Mouse (Mus musculus) MEL (cell line): ENCODE data around the gene Slc25a29. TPM values are rescaled to one million over a fixed set of nuclear protein-coding genes. Genes with fewer than 3 reads are reported as not detected.

ENCODE experiments used
- DNase-seq: peaks from one replicate; pipeline ENCODE4 v3.0.0; 2011; ENCODE audit warnings: low read depth, low spot score
- H3K27ac ChIP-seq: 2 replicates; pipeline ENCODE4 v1.5.1; 2012; ENCODE audit warnings: low read depth, mild to moderate bottlenecking, control low read depth, low read length, moderate library complexity; ENCODE audit not compliant: control insufficient read depth
- H3K27me3 ChIP-seq, 2 experiments: fragments of 150-350 bp in 1 of 2; sonication (generic) in 1 of 2; 2 replicates each; pipeline ENCODE4 v1.6.1; 2012; ENCODE audit warnings: low read length in 2 of 2, mild to moderate bottlenecking in 2 of 2, improper control_type of control experiment in 1 of 2, moderate library complexity in 1 of 2; ENCODE audit not compliant: insufficient read depth in 2 of 2, control insufficient read depth in 1 of 2
- H3K36me3 ChIP-seq, 2 experiments: 2 replicates each; pipeline ENCODE4 v1.6.1; 2012 to 2014; ENCODE audit warnings: low read length in 2 of 2, improper control_type of control experiment in 1 of 2, inconsistent platforms in 1 of 2, mild to moderate bottlenecking in 1 of 2; ENCODE audit not compliant: insufficient read depth in 2 of 2, control insufficient read depth in 1 of 2
- H3K4me1 ChIP-seq, 2 experiments: fragments of 150-350 bp in 1 of 2; sonication (generic) in 1 of 2; 2 replicates each; pipeline ENCODE4 v1.6.1; 2012; ENCODE audit warnings: low read length in 2 of 2, improper control_type of control experiment in 1 of 2, mild to moderate bottlenecking in 1 of 2; ENCODE audit not compliant: insufficient read depth in 2 of 2, control insufficient read depth in 1 of 2
- H3K4me3 ChIP-seq, 2 experiments: fragments of 150-350 bp in 1 of 2; sonication (generic) in 1 of 2; 2 replicates each; pipeline ENCODE4 v1.5.1; 2012; ENCODE audit warnings: low read depth in 2 of 2, low read length in 2 of 2, mild to moderate bottlenecking in 2 of 2, moderate library complexity in 2 of 2, control low read depth in 1 of 2, improper control_type of control experiment in 1 of 2; ENCODE audit not compliant: control insufficient read depth in 1 of 2, insufficient read depth in 1 of 2
- H3K79me2 ChIP-seq: 2 replicates; pipeline ENCODE4 v1.6.1; 2012; ENCODE audit warnings: mild to moderate bottlenecking, low read length, moderate library complexity; ENCODE audit not compliant: control insufficient read depth, poor library complexity, insufficient read depth
- H3K9ac ChIP-seq: 2 replicates; pipeline ENCODE4 v1.6.1; 2012; ENCODE audit warnings: low read depth, mild to moderate bottlenecking, control low read depth, low read length, moderate library complexity; ENCODE audit not compliant: control insufficient read depth, poor library complexity, severe bottlenecking
- H3K9me3 ChIP-seq: fragments of 150-350 bp; sonication (generic); replicated peaks from 2 replicates; pipeline ENCODE4 v1.6.1; 2012; ENCODE audit warnings: mild to moderate bottlenecking, low read length, improper control_type of control experiment, moderate library complexity; ENCODE audit not compliant: insufficient read depth
- CHD1 ChIP-seq: IDR thresholded peaks from 2 replicates; pipeline ENCODE4 v1.6.1; 2012; ENCODE audit warnings: low read depth, mild to moderate bottlenecking, inconsistent platforms, low read length, improper control_type of control experiment
- E2F4 ChIP-seq: IDR thresholded peaks from 2 replicates; pipeline ENCODE4 v1.6.1; 2011; ENCODE audit warnings: low read depth, low read length, improper control_type of control experiment, borderline replicate concordance
- ELF1 ChIP-seq: IDR thresholded peaks from 2 replicates; pipeline ENCODE4 v1.6.1; 2014; ENCODE audit warnings: low read depth, mild to moderate bottlenecking, inconsistent platforms, low read length, improper control_type of control experiment, moderate library complexity
- ETS1 ChIP-seq: IDR thresholded peaks from 2 replicates; pipeline ENCODE4 v1.6.1; 2012; ENCODE audit warnings: low read depth, mild to moderate bottlenecking, inconsistent platforms, low read length, improper control_type of control experiment, moderate library complexity
- HCFC1 ChIP-seq: IDR thresholded peaks from 2 replicates; pipeline ENCODE4 v1.6.1; 2012; ENCODE audit warnings: low read depth, mild to moderate bottlenecking, inconsistent platforms, low read length, improper control_type of control experiment, moderate library complexity
- KAT2A ChIP-seq: conservative IDR thresholded peaks from 2 replicates; pipeline ENCODE4 v1.6.1; 2012; ENCODE audit warnings: low read depth, low read length, improper control_type of control experiment, inconsistent platforms
- MAX ChIP-seq: IDR thresholded peaks from 2 replicates; pipeline ENCODE4 v1.6.1; 2011; ENCODE audit warnings: low read length, improper control_type of control experiment
- MAZ ChIP-seq: IDR thresholded peaks from 2 replicates; pipeline ENCODE4 v1.6.1; 2012; ENCODE audit warnings: low read depth, mild to moderate bottlenecking, inconsistent platforms, low read length, improper control_type of control experiment
- MXI1 ChIP-seq: IDR thresholded peaks from 2 replicates; pipeline ENCODE4 v1.6.1; 2011; ENCODE audit warnings: mild to moderate bottlenecking, low read depth, low read length, improper control_type of control experiment
- MYB ChIP-seq: IDR thresholded peaks from 2 replicates; pipeline ENCODE4 v1.6.1; 2011; ENCODE audit warnings: mild to moderate bottlenecking, low read depth, low read length, improper control_type of control experiment
- MYC ChIP-seq: IDR thresholded peaks from 2 replicates; pipeline ENCODE4 v1.6.1; 2011; ENCODE audit warnings: low read depth, mild to moderate bottlenecking, low read length, improper control_type of control experiment, moderate library complexity
- NELFE ChIP-seq: IDR thresholded peaks from 2 replicates; pipeline ENCODE4 v1.6.1; 2011; ENCODE audit warnings: low read depth, low read length, improper control_type of control experiment
- NRF1 ChIP-seq: IDR thresholded peaks from 2 replicates; pipeline ENCODE4 v1.6.1; 2014; ENCODE audit warnings: low read depth, mild to moderate bottlenecking, inconsistent platforms, low read length, improper control_type of control experiment, moderate library complexity; ENCODE audit not compliant: poor library complexity, insufficient read depth, severe bottlenecking
- POLR2A ChIP-seq, 2 experiments: IDR thresholded peaks; 2 replicates each; pipeline ENCODE4 v1.6.1; 2011 to 2012; ENCODE audit warnings: low read length in 2 of 2, mild to moderate bottlenecking in 2 of 2, control low read depth in 1 of 2, improper control_type of control experiment in 1 of 2, low read depth in 1 of 2, moderate library complexity in 1 of 2; ENCODE audit not compliant: control insufficient read depth in 1 of 2, insufficient read depth in 1 of 2, poor library complexity in 1 of 2
- POLR2AphosphoS2 ChIP-seq: IDR thresholded peaks from 2 replicates; pipeline ENCODE4 v1.6.1; 2011; ENCODE audit warnings: low read length, improper control_type of control experiment
- RAD21 ChIP-seq: IDR thresholded peaks from 2 replicates; pipeline ENCODE4 v1.6.1; 2011; ENCODE audit warnings: mild to moderate bottlenecking, low read depth, low read length, improper control_type of control experiment
- RCOR1 ChIP-seq: IDR thresholded peaks from 2 replicates; pipeline ENCODE4 v1.6.1; 2012; ENCODE audit warnings: low read depth, mild to moderate bottlenecking, inconsistent platforms, low read length, improper control_type of control experiment
- SIN3A ChIP-seq: IDR thresholded peaks from 2 replicates; pipeline ENCODE4 v1.6.1; 2012; ENCODE audit warnings: low read length, improper control_type of control experiment, inconsistent platforms
- TBP ChIP-seq: IDR thresholded peaks from 2 replicates; pipeline ENCODE4 v1.8.0; 2011; ENCODE audit warnings: low read depth, low read length, improper control_type of control experiment
- TCF12 ChIP-seq: IDR thresholded peaks from 2 replicates; pipeline ENCODE4 v1.6.1; 2014; ENCODE audit warnings: low read depth, mild to moderate bottlenecking, inconsistent platforms, low read length, improper control_type of control experiment, moderate library complexity
- UBTF ChIP-seq: IDR thresholded peaks from 2 replicates; pipeline ENCODE4 v1.6.1; 2012; ENCODE audit warnings: low read depth, mild to moderate bottlenecking, inconsistent platforms, low read length, improper control_type of control experiment, moderate library complexity, borderline replicate concordance; ENCODE audit not compliant: insufficient read depth
- USF1 ChIP-seq: IDR thresholded peaks from 2 replicates; pipeline ENCODE4 v1.6.1; 2014; ENCODE audit warnings: low read depth, mild to moderate bottlenecking, inconsistent platforms, low read length, improper control_type of control experiment, moderate library complexity
- ZMIZ1 ChIP-seq: IDR thresholded peaks from 2 replicates; pipeline ENCODE4 v1.6.1; 2012; ENCODE audit warnings: low read depth, mild to moderate bottlenecking, inconsistent platforms, low read length, improper control_type of control experiment, moderate library complexity
- ZNF384 ChIP-seq: IDR thresholded peaks from 2 replicates; pipeline ENCODE4 v1.6.1; 2012; ENCODE audit warnings: low read depth, mild to moderate bottlenecking, inconsistent platforms, low read length, improper control_type of control experiment
- polyA plus RNA-seq, 2 experiments: library from polyadenylated mRNA; stranded (reverse) in 1 of 2; unstranded in 1 of 2; fragments of >175 nt in 1 of 2; fragments of >200 nt in 1 of 2; gene quantifications; 2 replicates each; pipeline versions ENCODE4 v1.2.1 to v1.2.4; 2012; ENCODE audit warnings: low replicate concordance in 2 of 2, low read depth in 1 of 2; ENCODE audit not compliant: insufficient read length in 2 of 2, insufficient read depth in 1 of 2, missing spikeins in 1 of 2
- total RNA-seq: library from RNA; depleted of rRNA; stranded (reverse); fragments of 300-350 nt; gene quantifications from 2 replicates; pipeline ENCODE4 v1.2.3, GENCODE M21; 2012; rRNA removed

Gene Slc25a29
- total RNA-seq (2.6 and 3.3 TPM in 2 replicates), polyA plus RNA-seq (1 to 10 TPM in 1 of 2 experiments, not detected in 1; 3.0 TPM)

- Histone ChIP-seq H3K27ac (peak within 1 kb of the TSS; percentile 54), H3K4me1 (peaks cover 3 to 14% of the 10 kb centered on the region in 2 experiments; a peak in 3 of 4 replicates), H3K9ac (peak within 1 kb of the TSS; percentile 80), H3K27me3 (no peaks in the 10 kb centered on the region), H3K4me3 (peak within 1 kb of the TSS; percentile 81 to 82), H3K9me3 (no peaks in the 10 kb centered on the region), H3K79me2 (peaks cover 19% of the 10 kb centered on the region), H3K36me3 (peaks cover 0 to 6% of the 10 kb centered on the region in 2 experiments; a peak in 2 of 4 replicates)
- DNase-seq = peak; percentile 96
- TF ChIP-seq TCF12 = peak; percentile 42; the same call in 1 of the 2 replicates
- peak; percentile 86 for TF ChIP-seq ZMIZ1
- 0 out of 2 replicates have a peak, but pooled peaks have one; percentile 58 for TF ChIP-seq UBTF
- peak; percentile 43 for TF ChIP-seq ELF1
- TF ChIP-seq E2F4 = no peak
- TF ChIP-seq SIN3A = peak; percentile 94
- 0 out of 2 replicates have a peak, but pooled peaks have one; percentile 27 for TF ChIP-seq ETS1
- peak; percentile 66 for TF ChIP-seq POLR2AphosphoS2
- peak; percentile 52 to 78; a peak in 3 of 4 replicates for TF ChIP-seq POLR2A (IDR thresholded peaks at IDR 0.05; ENCODE audit: control insufficient read depth in 1 of 2, insufficient read depth in 1 of 2, low read depth in 1 of 2, low read length in 2 of 2, poor library complexity in 1 of 2)
- TF ChIP-seq MXI1 = peak; percentile 95
- TF ChIP-seq RCOR1 = no peak
- peak; percentile 83 for TF ChIP-seq NELFE
- TF ChIP-seq MYB = no peak
- TF ChIP-seq HCFC1 = peak; percentile 73
- TF ChIP-seq TBP = peak; percentile 36
- peak; percentile 25; the same call in 1 of the 2 replicates for TF ChIP-seq KAT2A
- TF ChIP-seq ZNF384 = no peak
- TF ChIP-seq MAX = peak; percentile 86
- 0 out of 2 replicates have a peak, but pooled peaks have one; percentile 18 for TF ChIP-seq USF1
- peak; percentile 89 for TF ChIP-seq MYC
- no peak for TF ChIP-seq RAD21
- peak; percentile 98 for TF ChIP-seq MAZ
- TF ChIP-seq NRF1 = peak; percentile 43; the same call in 1 of the 2 replicates
- TF ChIP-seq CHD1 = 0 out of 2 replicates have a peak, but pooled peaks have one; percentile 69
These were observed at the start of gene Slc25a29, which contains the start of gene Slc25a47 for GRCm38 (mm10) chr12:108835840-108836409. Slc25a29 (minus strand) TSS chr12:108835883. Slc25a47 (plus strand) TSS chr12:108836046.
